Mouse (Mus musculus): Measurements from ENCODE around the gene Arhgef25. TPM values are rescaled to one million over a fixed set of nuclear protein-coding genes. Genes with fewer than 3 reads are reported as not detected.

The Arhgef25 gene
- polyA plus RNA-seq (2014; fragmentation: Illumina TruSeq; extraction: RNeasy Lipid Tissue Mini Kit (QIAGEN cat#74804); ENCODE audit: low read depth, low replicate concordance), result 8.2 TPM

DNA sequence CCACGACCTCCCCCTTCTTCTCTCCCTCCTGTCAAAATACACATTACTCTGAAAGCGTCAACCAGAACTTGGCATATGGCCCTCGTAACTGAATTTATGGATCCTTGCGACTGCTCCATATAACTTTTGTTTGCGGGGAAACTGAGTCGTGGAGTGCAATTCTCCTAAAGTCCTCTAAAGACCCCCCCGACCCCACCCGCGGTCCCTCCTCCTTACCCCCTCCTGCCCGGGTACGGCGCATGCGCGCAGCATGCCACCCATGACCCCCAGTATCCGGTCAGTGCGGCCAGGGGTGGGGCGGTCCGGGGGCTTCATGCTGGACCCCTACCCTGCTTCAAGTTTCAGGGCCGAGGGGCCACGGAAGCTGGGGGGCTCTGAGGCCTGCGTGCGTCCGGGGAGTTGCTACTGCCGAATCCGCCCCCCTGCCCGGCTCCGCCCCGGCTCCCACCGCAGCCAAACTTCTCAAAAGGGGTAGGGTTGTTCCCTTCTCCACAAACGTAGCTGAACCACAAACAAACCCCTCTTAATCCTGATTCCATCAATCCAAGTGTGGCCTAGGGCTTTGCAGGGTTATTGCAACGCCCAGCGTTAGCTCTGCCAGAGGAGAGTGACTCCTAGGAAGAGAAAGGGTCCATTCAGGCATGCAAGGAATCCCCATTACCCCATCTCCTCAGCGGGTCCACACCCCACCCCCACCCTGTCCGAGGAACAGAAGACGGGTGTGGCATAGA lies at the start of gene Arhgef25:
TSS of gene Arhgef25 (minus strand) at position 433 of the 731 bp plus-strand sequence.

DNA sequence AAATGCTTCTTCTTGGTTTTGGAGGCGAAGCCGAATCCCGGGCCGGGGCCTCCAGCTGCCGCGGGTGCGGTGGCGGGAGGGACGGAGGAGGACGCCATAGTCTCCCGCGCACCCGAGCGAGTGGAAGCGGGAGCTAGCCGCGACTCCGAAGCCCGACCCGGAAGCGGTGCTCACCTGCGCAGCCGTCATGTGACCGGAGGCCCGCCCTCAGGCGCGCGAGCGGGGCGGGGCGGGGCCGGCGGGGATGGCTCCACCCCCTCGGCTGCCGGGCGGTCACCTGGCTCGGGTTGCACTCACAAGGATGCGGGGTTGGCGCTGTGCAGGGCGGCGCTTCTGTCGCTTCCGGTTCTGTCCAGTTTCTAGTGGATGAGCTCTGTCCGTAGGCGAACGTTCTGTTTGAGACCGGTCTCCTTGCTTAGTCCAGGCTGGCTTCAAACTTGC lies 21.6 kb upstream of the Arhgef25 start, which contains the start of gene Pip4k2c:
TSS of gene Pip4k2c (minus strand) at position 172 of the 441 bp plus-strand sequence.

DNA sequence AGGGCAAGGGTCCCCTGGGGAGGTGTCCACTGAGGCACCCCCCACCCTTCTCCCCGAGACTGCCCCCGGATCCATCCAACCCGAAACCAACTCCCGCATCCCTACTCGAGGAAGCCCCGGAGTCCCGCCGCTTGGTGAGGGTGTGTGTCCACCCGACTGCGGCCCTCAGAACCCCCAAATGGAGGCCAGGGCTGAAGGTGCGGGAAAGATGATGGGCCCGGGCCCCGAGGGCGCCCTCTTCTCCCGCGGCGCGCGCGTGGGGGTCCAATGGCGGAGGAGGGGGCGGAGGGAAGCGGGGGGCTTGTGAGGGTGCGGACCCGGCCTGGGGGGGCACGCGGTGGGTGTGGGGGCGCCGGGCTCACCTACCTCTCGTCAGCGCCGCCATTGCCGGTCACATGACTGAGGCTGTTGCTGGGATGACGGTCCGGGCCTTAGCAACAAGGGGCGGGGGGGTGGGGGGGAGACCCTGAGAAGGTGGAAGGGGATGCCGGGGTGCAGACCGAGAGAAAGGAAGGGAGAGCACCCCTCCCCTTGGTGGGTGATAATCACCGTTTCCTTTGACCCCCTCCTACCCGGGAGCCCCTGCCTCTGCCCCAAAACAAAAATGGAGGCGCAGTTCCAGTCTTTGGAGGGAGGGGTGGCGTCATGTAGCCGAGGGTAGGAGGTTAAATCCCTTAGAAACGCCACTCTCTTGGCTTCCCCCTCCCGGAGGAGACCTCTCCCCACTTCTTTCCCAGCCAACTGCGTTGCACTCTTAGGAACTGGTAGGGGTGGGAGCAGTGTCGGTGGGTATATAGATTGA lies 5.6 kb upstream of the Arhgef25 start, which contains the start of gene Dtx3:
TSS of gene Dtx3 (minus strand) at position 401 of the 802 bp plus-strand sequence.

DNA sequence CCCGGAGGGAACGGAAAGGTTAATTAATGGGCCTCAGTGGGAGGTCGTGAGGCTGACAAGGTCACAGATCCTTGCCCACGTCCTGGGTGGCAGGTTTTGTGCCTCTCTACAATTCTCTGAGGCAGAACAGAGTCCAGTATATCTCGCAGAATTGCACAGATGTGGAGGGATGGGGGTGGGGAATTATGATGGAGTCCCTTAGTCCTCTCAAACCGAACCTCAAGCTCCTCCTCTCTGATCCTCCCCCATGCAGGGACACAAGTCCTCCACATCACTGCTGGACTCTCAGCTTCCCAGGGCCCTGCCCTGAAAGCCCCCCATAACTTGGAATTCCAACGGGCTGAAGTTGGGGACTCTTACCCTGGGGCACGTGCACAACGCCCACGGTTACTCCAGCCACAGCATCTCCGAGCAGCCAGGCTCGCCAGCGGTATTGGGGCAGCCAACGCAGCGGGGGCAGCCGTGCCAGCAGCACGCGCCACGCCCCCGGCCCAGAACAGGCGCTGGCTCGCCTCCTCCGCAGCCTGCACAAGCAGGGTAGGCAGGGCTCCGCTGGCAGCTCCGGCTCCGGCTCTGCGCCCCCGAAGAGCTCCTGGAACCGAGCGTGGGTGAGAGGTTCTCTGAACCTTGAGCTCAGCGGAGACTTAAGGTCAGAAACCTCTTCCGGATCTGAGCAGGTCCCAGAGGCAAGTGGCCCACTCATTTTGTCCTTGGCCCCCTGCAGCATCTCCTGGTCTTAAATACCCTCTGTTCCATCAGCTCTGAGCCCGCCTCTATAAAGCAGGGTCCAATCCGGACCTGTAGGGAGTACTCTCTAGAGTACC lies 9.8 kb downstream of the Arhgef25 start, which contains the start of gene Slc26a10:
TSS of gene Slc26a10 (minus strand) at position 775 of the 824 bp plus-strand sequence.

DNA sequence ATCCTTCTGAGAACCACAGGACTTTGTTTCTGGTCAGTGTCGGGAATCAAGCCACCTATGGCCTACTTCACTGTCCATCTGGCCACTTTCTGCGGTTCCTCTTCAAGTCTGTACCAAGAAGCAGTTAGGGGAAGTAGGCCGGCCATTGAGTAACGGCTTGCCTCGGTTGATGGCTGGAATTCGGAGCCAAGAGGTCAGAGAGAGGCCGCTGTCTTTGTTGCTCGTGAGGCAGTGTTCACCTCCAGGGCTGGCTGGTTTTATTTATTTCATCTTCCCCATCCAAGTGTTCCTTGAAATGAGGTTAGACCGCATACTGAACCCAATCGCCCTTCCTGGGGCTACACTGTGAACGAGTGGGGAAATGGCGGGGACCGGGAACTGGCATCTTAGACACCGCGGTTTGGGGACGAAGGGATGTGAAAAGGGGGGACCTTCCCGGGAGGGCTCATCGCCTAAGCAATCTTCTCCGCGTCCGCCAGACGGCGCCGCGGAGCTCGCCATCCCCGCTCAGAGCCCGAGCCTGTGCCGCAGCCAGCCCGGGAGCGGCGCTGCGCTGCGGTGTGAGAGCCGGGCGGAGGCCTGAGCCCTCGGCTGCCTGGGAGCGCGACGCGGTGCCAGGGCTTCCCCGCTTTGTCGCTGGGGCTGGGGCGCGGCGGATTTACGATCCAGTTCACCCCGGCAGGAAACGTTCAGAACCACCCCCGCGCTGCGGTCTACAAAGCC lies 25.1 kb downstream of the Arhgef25 start, which contains the start of gene B4galnt1:
TSS of gene B4galnt1 (plus strand) at position 595 of the 723 bp plus-strand sequence.

Other genes with a start within 250 kb of the Arhgef25 start
- 52.7 TPM for gene Ctdsp2, start 211.4 kb downstream of the Arhgef25 start, polyA plus RNA-seq (2014; fragmentation: Illumina TruSeq; extraction: RNeasy Lipid Tissue Mini Kit (QIAGEN cat#74804); ENCODE audit: low read depth, low replicate concordance)
- 0.35 TPM for gene Avil, start 189.4 kb downstream of the Arhgef25 start, polyA plus RNA-seq (2014; fragmentation: Illumina TruSeq; extraction: RNeasy Lipid Tissue Mini Kit (QIAGEN cat#74804); ENCODE audit: low read depth, low replicate concordance)
- 6.5 TPM for gene Tsfm, start 159.2 kb downstream of the Arhgef25 start, polyA plus RNA-seq (2014; fragmentation: Illumina TruSeq; extraction: RNeasy Lipid Tissue Mini Kit (QIAGEN cat#74804); ENCODE audit: low read depth, low replicate concordance)
- 4.2 TPM for gene Mettl1, start 148.7 kb downstream of the Arhgef25 start, polyA plus RNA-seq (2014; fragmentation: Illumina TruSeq; extraction: RNeasy Lipid Tissue Mini Kit (QIAGEN cat#74804); ENCODE audit: low read depth, low replicate concordance)
- 1.1 TPM for gene Eef1akmt3, start 148.6 kb downstream of the Arhgef25 start, polyA plus RNA-seq (2014; fragmentation: Illumina TruSeq; extraction: RNeasy Lipid Tissue Mini Kit (QIAGEN cat#74804); ENCODE audit: low read depth, low replicate concordance)
- gene Cyp27b1, start 141.8 kb downstream of the Arhgef25 start, polyA plus RNA-seq (2014; fragmentation: Illumina TruSeq; extraction: RNeasy Lipid Tissue Mini Kit (QIAGEN cat#74804); ENCODE audit: low read depth, low replicate concordance), result not detected
- gene March9, start 129.9 kb downstream of the Arhgef25 start, polyA plus RNA-seq (2014; fragmentation: Illumina TruSeq; extraction: RNeasy Lipid Tissue Mini Kit (QIAGEN cat#74804); ENCODE audit: low read depth, low replicate concordance), result 1.4 TPM
- gene Cdk4, start 126.5 kb downstream of the Arhgef25 start, polyA plus RNA-seq (2014; fragmentation: Illumina TruSeq; extraction: RNeasy Lipid Tissue Mini Kit (QIAGEN cat#74804); ENCODE audit: low read depth, low replicate concordance), result 15.3 TPM
- gene Tspan31, start 119.8 kb downstream of the Arhgef25 start, polyA plus RNA-seq (2014; fragmentation: Illumina TruSeq; extraction: RNeasy Lipid Tissue Mini Kit (QIAGEN cat#74804); ENCODE audit: low read depth, low replicate concordance), result 45.5 TPM
- gene Agap2, start 114.8 kb downstream of the Arhgef25 start, polyA plus RNA-seq (2014; fragmentation: Illumina TruSeq; extraction: RNeasy Lipid Tissue Mini Kit (QIAGEN cat#74804); ENCODE audit: low read depth, low replicate concordance), result 0.25 TPM
- gene Os9, start 69.0 kb downstream of the Arhgef25 start, polyA plus RNA-seq (2014; fragmentation: Illumina TruSeq; extraction: RNeasy Lipid Tissue Mini Kit (QIAGEN cat#74804); ENCODE audit: low read depth, low replicate concordance), result 10.3 TPM
- 3.1 TPM for gene B4galnt1, start 24.9 kb downstream of the Arhgef25 start, polyA plus RNA-seq (2014; fragmentation: Illumina TruSeq; extraction: RNeasy Lipid Tissue Mini Kit (QIAGEN cat#74804); ENCODE audit: low read depth, low replicate concordance)
- not detected for gene Slc26a10, start 9.4 kb downstream of the Arhgef25 start, polyA plus RNA-seq (2014; fragmentation: Illumina TruSeq; extraction: RNeasy Lipid Tissue Mini Kit (QIAGEN cat#74804); ENCODE audit: low read depth, low replicate concordance)
- 3.4 TPM for gene Dtx3, start 5.6 kb upstream of the Arhgef25 start, polyA plus RNA-seq (2014; fragmentation: Illumina TruSeq; extraction: RNeasy Lipid Tissue Mini Kit (QIAGEN cat#74804); ENCODE audit: low read depth, low replicate concordance)
- 23.3 TPM for gene Pip4k2c, start 21.5 kb upstream of the Arhgef25 start, polyA plus RNA-seq (2014; fragmentation: Illumina TruSeq; extraction: RNeasy Lipid Tissue Mini Kit (QIAGEN cat#74804); ENCODE audit: low read depth, low replicate concordance)
- 2.3 TPM for gene Kif5a, start 73.3 kb upstream of the Arhgef25 start, polyA plus RNA-seq (2014; fragmentation: Illumina TruSeq; extraction: RNeasy Lipid Tissue Mini Kit (QIAGEN cat#74804); ENCODE audit: low read depth, low replicate concordance)
- 26.7 TPM for gene Dctn2, start 76.3 kb upstream of the Arhgef25 start, polyA plus RNA-seq (2014; fragmentation: Illumina TruSeq; extraction: RNeasy Lipid Tissue Mini Kit (QIAGEN cat#74804); ENCODE audit: low read depth, low replicate concordance)
- gene Mbd6, start 98.9 kb upstream of the Arhgef25 start, polyA plus RNA-seq (2014; fragmentation: Illumina TruSeq; extraction: RNeasy Lipid Tissue Mini Kit (QIAGEN cat#74804); ENCODE audit: low read depth, low replicate concordance), result 3.3 TPM
- 5.4 TPM for gene Mars, start 121.7 kb upstream of the Arhgef25 start, polyA plus RNA-seq (2014; fragmentation: Illumina TruSeq; extraction: RNeasy Lipid Tissue Mini Kit (QIAGEN cat#74804); ENCODE audit: low read depth, low replicate concordance)
- 0.41 TPM for gene Arhgap9, start 131.9 kb upstream of the Arhgef25 start, polyA plus RNA-seq (2014; fragmentation: Illumina TruSeq; extraction: RNeasy Lipid Tissue Mini Kit (QIAGEN cat#74804); ENCODE audit: low read depth, low replicate concordance)
- gene Gli1, start 151.9 kb upstream of the Arhgef25 start, polyA plus RNA-seq (2014; fragmentation: Illumina TruSeq; extraction: RNeasy Lipid Tissue Mini Kit (QIAGEN cat#74804); ENCODE audit: low read depth, low replicate concordance), result 0.38 TPM
- gene Inhbe, start 164.3 kb upstream of the Arhgef25 start, polyA plus RNA-seq (2014; fragmentation: Illumina TruSeq; extraction: RNeasy Lipid Tissue Mini Kit (QIAGEN cat#74804); ENCODE audit: low read depth, low replicate concordance), result not detected
- not detected for gene Inhbc, start 180.3 kb upstream of the Arhgef25 start, polyA plus RNA-seq (2014; fragmentation: Illumina TruSeq; extraction: RNeasy Lipid Tissue Mini Kit (QIAGEN cat#74804); ENCODE audit: low read depth, low replicate concordance)
- 192 TPM for gene R3hdm2, start 190.2 kb upstream of the Arhgef25 start, polyA plus RNA-seq (2014; fragmentation: Illumina TruSeq; extraction: RNeasy Lipid Tissue Mini Kit (QIAGEN cat#74804); ENCODE audit: low read depth, low replicate concordance)